ENCODE assay signal across 10 mouse cellular contexts in the genomic region with DNA sequence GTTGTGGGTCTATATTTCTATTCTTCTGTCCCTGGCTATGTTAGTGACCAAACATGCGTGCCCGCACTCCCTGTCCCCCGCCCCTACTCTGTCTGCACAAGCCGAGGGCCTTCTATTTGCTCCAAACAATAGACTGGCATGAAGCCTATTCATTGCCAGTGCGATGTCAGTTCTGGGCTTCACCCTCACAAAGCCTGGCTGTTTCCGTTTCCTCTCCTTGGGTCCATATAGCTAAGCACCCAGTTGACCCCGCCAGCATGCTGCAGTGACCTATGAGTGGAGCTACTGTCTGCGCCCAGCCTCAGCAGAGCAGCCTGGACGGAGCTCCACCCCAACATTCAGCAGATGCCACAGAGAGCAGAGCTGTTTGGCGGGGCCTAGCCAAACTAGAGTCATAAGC. TPM values are rescaled to one million over a fixed set of nuclear protein-coding genes. Genes with fewer than 3 reads are reported as not detected.
A peak's percentile ranks its signal among the peaks of the same experiment; 100 is the strongest.
DNase-seq lines count a peak whose midpoint lies in the region; ATAC-seq lines count a peak whose summit lies in the region.
"Had no signal": no experiment of that assay in that cellular context is flagged by ENCODE, and none has a peak within 500 bp of the region (broad histone marks: within the 10 kb centered on the region; RNA-seq: fewer than 3 reads in every experiment).

No protein-coding gene starts in this region.

- no peak overlapping the region for H3K27ac ChIP-seq in heart, embryonic 11.5 days (ENCODE audit: low read depth, low read length)
- H3K27ac ChIP-seq in heart, embryonic 13.5 days (replicated peaks): peak overlapping the region; percentile 78
- H3K27ac ChIP-seq in limb, embryonic 10.5 days: no peak overlapping the region

- peaks cover 15% of the 10 kb centered on the region; the same call in 1 of the 2 replicates for H3K4me1 ChIP-seq in heart, embryonic 11.5 days (ENCODE audit: control insufficient read depth, insufficient read depth, low read length)
- peaks cover 55% of the 10 kb centered on the region for H3K4me1 ChIP-seq in heart, embryonic 13.5 days
- H3K4me1 ChIP-seq in limb, embryonic 10.5 days: no peaks in the 10 kb centered on the region

- peak; percentile 96 for DNase-seq in heart, adult 11 months
- DNase-seq in kidney, postnatal 4 days: peak; percentile 34 to 60
- peak; percentile 84 for DNase-seq in retina, postnatal 1 day
- no peak for DNase-seq in gastrocnemius, adult 8-10 months (ENCODE audit: low spot score in 2 of 2)
- DNase-seq in limb, embryonic 10.5 days (ENCODE audit: low spot score): no peak
- DNase-seq in spleen, postnatal 4 days (ENCODE audit: low spot score in 2 of 2): no peak
- DNase-seq: cerebellum, adult 9-11 months had no signal

- H3K36me3 ChIP-seq in heart, embryonic 11.5 days (ENCODE audit: control insufficient read depth, insufficient read depth, low read length): no peaks in the 10 kb centered on the region
- peaks cover 33% of the 10 kb centered on the region for H3K36me3 ChIP-seq in heart, embryonic 13.5 days
- peaks cover 42% of the 10 kb centered on the region for H3K36me3 ChIP-seq in limb, embryonic 10.5 days

- H3K9me3 ChIP-seq in heart, embryonic 11.5 days (replicated peaks; ENCODE audit: control insufficient read depth, low read length): no peaks in the 10 kb centered on the region
- H3K9me3 ChIP-seq in heart, embryonic 13.5 days: no peaks in the 10 kb centered on the region
- H3K9me3 ChIP-seq in limb, embryonic 10.5 days (replicated peaks): no peaks in the 10 kb centered on the region
- H3K9me3 ChIP-seq: megakaryocyte, embryonic 14.5 days had no signal

- 65% methylated on average over 10 of the region's 10 CpGs for WGBS in heart, embryonic 11.5 days (ENCODE audit: insufficient replicate concordance)
- WGBS in heart, embryonic 13.5 days: 54% methylated on average over 10 of the region's 10 CpGs
- 88% methylated on average over 10 of the region's 10 CpGs for WGBS in limb, embryonic 10.5 days

- H3K4me2 ChIP-seq in heart, embryonic 11.5 days: no peak overlapping the region
- peak overlapping the region; percentile 42 for H3K4me2 ChIP-seq in heart, embryonic 13.5 days

- no peak; the same call in 1 of the 2 replicates for ATAC-seq in heart, embryonic 11.5 days (replicated peaks; ENCODE audit: insufficient number of reproducible peaks, low FRiP score, low TSS enrichment)
- no peak; the same call in 1 of the 2 replicates for ATAC-seq in heart, embryonic 13.5 days (ENCODE audit: extremely low read depth, insufficient number of reproducible peaks, low FRiP score, low TSS enrichment)

- no peaks in the 10 kb centered on the region for H3K27me3 ChIP-seq in heart, embryonic 11.5 days (ENCODE audit: control insufficient read depth, insufficient read depth, low read length)
- H3K27me3 ChIP-seq in heart, embryonic 13.5 days (replicated peaks): no peaks in the 10 kb centered on the region
- H3K27me3 ChIP-seq in limb, embryonic 10.5 days (ENCODE audit: low read depth, poor library complexity, severe bottlenecking): no peaks in the 10 kb centered on the region

- no peak overlapping the region for H3K4me3 ChIP-seq in heart, embryonic 11.5 days (ENCODE audit: low read depth, low read length)
- no peak overlapping the region for H3K4me3 ChIP-seq in heart, embryonic 13.5 days
- H3K4me3 ChIP-seq in limb, embryonic 10.5 days: no peak overlapping the region
- H3K4me3 ChIP-seq: megakaryocyte, embryonic 14.5 days had no signal

- no peak overlapping the region for H3K9ac ChIP-seq in heart, embryonic 11.5 days (ENCODE audit: low read depth, low read length)
- peak overlapping the region; percentile 29; the same call in 1 of the 2 replicates for H3K9ac ChIP-seq in heart, embryonic 13.5 days

RNA-seq across cellular contexts. Expression of a gene that starts 36.7 kb away (rescaled TPM):
- not detected in 2 replicates for polyA plus RNA-seq in heart, embryonic 11.5 days (2014; fragmentation: Nextera tagmentation; extraction: Ambion mirVana)
- polyA plus RNA-seq in heart, embryonic 13.5 days (2015; fragmentation: Nextera tagmentation; extraction: Ambion mirVana): not detected in 2 replicates
- 1 to 10 TPM in 1 of 4 experiments, under 1 TPM in 1, not detected in 2; 0.70 to 1.4 TPM for total RNA-seq in gastrocnemius, adult 8-10 months (2022)
- not detected in 2 replicates for polyA plus RNA-seq in limb, embryonic 10.5 days (2016; fragmentation: Nextera tagmentation; extraction: Ambion mirVana)

RNA-seq across cellular contexts. Expression of a gene that starts 43.9 kb away (rescaled TPM):
- polyA plus RNA-seq in heart, embryonic 11.5 days (2014; fragmentation: Nextera tagmentation; extraction: Ambion mirVana): 21.8 and 23.7 TPM in 2 replicates
- polyA plus RNA-seq in heart, embryonic 13.5 days (2015; fragmentation: Nextera tagmentation; extraction: Ambion mirVana): 12.0 TPM in 2 replicates
- total RNA-seq in gastrocnemius, adult 8-10 months (2022): 10 to 100 TPM; 10.0 to 11.7 (median 10.7) TPM
- 30.3 and 33.4 TPM in 2 replicates for polyA plus RNA-seq in limb, embryonic 10.5 days (2016; fragmentation: Nextera tagmentation; extraction: Ambion mirVana)

RNA-seq across cellular contexts. Expression of a gene that starts 49.0 kb away (rescaled TPM):
- polyA plus RNA-seq in heart, embryonic 11.5 days (2014; fragmentation: Nextera tagmentation; extraction: Ambion mirVana): 18.9 and 20.7 TPM in 2 replicates
- polyA plus RNA-seq in heart, embryonic 13.5 days (2015; fragmentation: Nextera tagmentation; extraction: Ambion mirVana): 21.2 and 21.7 TPM in 2 replicates
- total RNA-seq in gastrocnemius, adult 8-10 months (2022): 10 to 100 TPM; 15.7 to 23.4 (median 16.7) TPM
- 16.3 and 21.0 TPM in 2 replicates for polyA plus RNA-seq in limb, embryonic 10.5 days (2016; fragmentation: Nextera tagmentation; extraction: Ambion mirVana)

Comparison
In these comparisons a context has a peak if more than half of its experiments do, and no peak if none do; other contexts are left out.
1. DNase-seq: peak in heart, adult 11 months (single experiment), kidney, postnatal 4 days (2 of 2) and retina, postnatal 1 day (single experiment); none in gastrocnemius, adult 8-10 months (0 of 2), limb, embryonic 10.5 days (single experiment) and spleen, postnatal 4 days (0 of 2).